Mouse (Mus musculus): ENCODE results near the gene Nrxn2.

The Nrxn2 gene

GRCm38 (mm10) chr19:6569021-6569420, 150.5 kb downstream of the Nrxn2 start:
- Histone ChIP-seq H3K36me3 (ENCODE audit: control insufficient read depth, insufficient read depth, low read length, poor library complexity, severe bottlenecking) (no peaks in the 10 kb centered on the region), H3K27me3 (ENCODE audit: control insufficient read depth, insufficient read depth, low read length, poor library complexity, severe bottlenecking) (no peaks in the 10 kb centered on the region)
- DNase-seq (ENCODE audit: low read depth, low spot score): no peak

- no peaks in the 10 kb centered on the region for H3K36me3 ChIP-seq (ENCODE audit: control insufficient read depth, insufficient read depth, low read length, poor library complexity, severe bottlenecking)
- DNase-seq (ENCODE audit: low read depth, low spot score): no peak
- H3K27me3 ChIP-seq (ENCODE audit: control insufficient read depth, insufficient read depth, low read length, poor library complexity, severe bottlenecking): no peaks in the 10 kb centered on the region
Measured at GRCm38 (mm10) chr19:6569561-6569960, 151.0 kb downstream of the Nrxn2 start.

GRCm38 (mm10) chr19:6571476-6571875, 152.9 kb downstream of the Nrxn2 start:
- Histone ChIP-seq H3K36me3 (ENCODE audit: control insufficient read depth, insufficient read depth, low read length, poor library complexity, severe bottlenecking) (no peaks in the 10 kb centered on the region), H3K27me3 (ENCODE audit: control insufficient read depth, insufficient read depth, low read length, poor library complexity, severe bottlenecking) (no peaks in the 10 kb centered on the region)
- no peak for DNase-seq (ENCODE audit: low read depth, low spot score)

GRCm38 (mm10) chr19:6572001-6572400, 153.5 kb downstream of the Nrxn2 start:
- no peak for DNase-seq (ENCODE audit: low read depth, low spot score)
- Histone ChIP-seq H3K36me3 (ENCODE audit: control insufficient read depth, insufficient read depth, low read length, poor library complexity, severe bottlenecking) (no peaks in the 10 kb centered on the region), H3K27me3 (ENCODE audit: control insufficient read depth, insufficient read depth, low read length, poor library complexity, severe bottlenecking) (no peaks in the 10 kb centered on the region)
